13 mouse cellular contexts compared by ENCODE assay signal in genomic region chr4:13242480-13242828, GRCm38 (mm10).
DNase-seq lines count a peak whose midpoint lies in the region; ATAC-seq and TF ChIP-seq lines count a peak whose summit lies in the region.
"Had no signal": no experiment of that assay in that cellular context is flagged by ENCODE, and none has a peak within 500 bp of the region (broad histone marks: within the 10 kb centered on the region; RNA-seq: fewer than 3 reads in every experiment).

No protein-coding gene starts in this region.

- no peak overlapping the region for H3K4me3 ChIP-seq in heart, embryonic 12.5 days
- no peak overlapping the region for H3K4me3 ChIP-seq in lung, embryonic 14.5 days (ENCODE audit: low read depth, low read length)
- no peak overlapping the region for H3K4me3 ChIP-seq in intestine, embryonic 15.5 days (replicated peaks)
- no peak overlapping the region for H3K4me3 ChIP-seq in stomach, embryonic 14.5 days (ENCODE audit: low read depth, low read length)
- no peak overlapping the region for H3K4me3 ChIP-seq in hindbrain, embryonic 12.5 days

- no peak for TF ChIP-seq CTCF in lung, embryonic 14.5 days (IDR thresholded peaks at IDR 0.05; ENCODE audit: low read depth)

- H3K36me3 ChIP-seq in heart, embryonic 12.5 days = no peaks in the 10 kb centered on the region
- H3K36me3 ChIP-seq in lung, embryonic 14.5 days (ENCODE audit: insufficient read depth) = no peaks in the 10 kb centered on the region
- H3K36me3 ChIP-seq in intestine, embryonic 15.5 days = no peaks in the 10 kb centered on the region
- no peaks in the 10 kb centered on the region for H3K36me3 ChIP-seq in stomach, embryonic 14.5 days (ENCODE audit: control insufficient read depth, insufficient read depth, low read length)
- no peaks in the 10 kb centered on the region for H3K36me3 ChIP-seq in hindbrain, embryonic 12.5 days

- H3K9me3 ChIP-seq in heart, embryonic 12.5 days (replicated peaks) = no peaks in the 10 kb centered on the region
- no peaks in the 10 kb centered on the region for H3K9me3 ChIP-seq in lung, embryonic 14.5 days (ENCODE audit: low read depth, low read length)
- no peaks in the 10 kb centered on the region for H3K9me3 ChIP-seq in intestine, embryonic 15.5 days
- no peaks in the 10 kb centered on the region for H3K9me3 ChIP-seq in stomach, embryonic 14.5 days (ENCODE audit: control insufficient read depth, low read depth, low read length)
- H3K9me3 ChIP-seq in hindbrain, embryonic 12.5 days (replicated peaks) = no peaks in the 10 kb centered on the region

- peak overlapping the region; percentile 53; the same call in 1 of the 2 replicates for H3K27ac ChIP-seq in heart, embryonic 12.5 days (ENCODE audit: poor library complexity, severe bottlenecking)
- peak overlapping the region; percentile 56; the same call in 1 of the 2 replicates for H3K27ac ChIP-seq in lung, embryonic 14.5 days (ENCODE audit: low read depth)
- peak overlapping the region; percentile 80 for H3K27ac ChIP-seq in intestine, embryonic 15.5 days
- peak overlapping the region; percentile 90 for H3K27ac ChIP-seq in stomach, embryonic 14.5 days (ENCODE audit: low read length)
- no peak overlapping the region for H3K27ac ChIP-seq in hindbrain, embryonic 12.5 days
- H3K27ac ChIP-seq: macrophage had no signal

- no peak overlapping the region for H3K9ac ChIP-seq in heart, embryonic 12.5 days
- H3K9ac ChIP-seq in lung, embryonic 14.5 days = no peak overlapping the region
- no peak overlapping the region for H3K9ac ChIP-seq in intestine, embryonic 15.5 days
- H3K9ac ChIP-seq in stomach, embryonic 14.5 days (replicated peaks; ENCODE audit: low read depth, low read length) = no peak overlapping the region
- H3K9ac ChIP-seq in hindbrain, embryonic 12.5 days = no peak overlapping the region

- H3K27me3 ChIP-seq in heart, embryonic 12.5 days (replicated peaks) = no peaks in the 10 kb centered on the region
- H3K27me3 ChIP-seq in lung, embryonic 14.5 days (ENCODE audit: insufficient read depth, low read length) = no peaks in the 10 kb centered on the region
- no peaks in the 10 kb centered on the region for H3K27me3 ChIP-seq in intestine, embryonic 15.5 days (replicated peaks)
- H3K27me3 ChIP-seq in stomach, embryonic 14.5 days (ENCODE audit: control insufficient read depth, insufficient read depth, low read length) = no peaks in the 10 kb centered on the region
- H3K27me3 ChIP-seq in hindbrain, embryonic 12.5 days = no peaks in the 10 kb centered on the region

- H3K4me1 ChIP-seq in heart, embryonic 12.5 days (replicated peaks) = peaks cover 21% of the 10 kb centered on the region
- H3K4me1 ChIP-seq in lung, embryonic 14.5 days (ENCODE audit: insufficient read depth) = 0 out of 2 replicates have a peak, but pooled peaks cover 3% of the 10 kb centered on the region
- 0 out of 2 replicates have a peak, but pooled peaks cover 5% of the 10 kb centered on the region for H3K4me1 ChIP-seq in intestine, embryonic 15.5 days (replicated peaks)
- peaks cover 3% of the 10 kb centered on the region; the same call in 1 of the 2 replicates for H3K4me1 ChIP-seq in stomach, embryonic 14.5 days (ENCODE audit: control insufficient read depth, insufficient read depth, low read length)
- H3K4me1 ChIP-seq in hindbrain, embryonic 12.5 days = peaks cover 5% of the 10 kb centered on the region

- DNase-seq in heart, adult 9 months (ENCODE audit: low spot score in 2 of 2) = no peak
- DNase-seq in lung, embryonic 14.5 days = no peak
- DNase-seq in lung, postnatal 4 days = no peak
- DNase-seq in Muller cell, postnatal 12 days (ENCODE audit: inconsistent ontology term) = no peak
- DNase-seq: B cell, adult 2 months; cerebellum, adult 11 months; thymus, postnatal 14 days had no signal

- no peak overlapping the region for H3K4me2 ChIP-seq in heart, embryonic 12.5 days
- H3K4me2 ChIP-seq in lung, embryonic 14.5 days = peak overlapping the region; percentile 24
- H3K4me2 ChIP-seq in intestine, embryonic 15.5 days (replicated peaks) = no peak overlapping the region
- no peak overlapping the region for H3K4me2 ChIP-seq in stomach, embryonic 14.5 days (replicated peaks; ENCODE audit: low read depth, low read length)
- no peak overlapping the region for H3K4me2 ChIP-seq in hindbrain, embryonic 12.5 days (replicated peaks)

- ATAC-seq in heart, embryonic 12.5 days (ENCODE audit: insufficient number of reproducible peaks, low FRiP score) = no peak
- ATAC-seq in lung, embryonic 14.5 days (ENCODE audit: insufficient read depth) = 0 out of 2 replicates have a peak, but pooled peaks have one; percentile 11
- ATAC-seq in intestine, embryonic 15.5 days = peak; percentile 70
- no peak for ATAC-seq in stomach, embryonic 14.5 days (ENCODE audit: insufficient number of reproducible peaks, insufficient read depth, low FRiP score, low read depth)
- no peak for ATAC-seq in hindbrain, embryonic 12.5 days (ENCODE audit: low FRiP score)
- ATAC-seq: midbrain, embryonic 16.5 days had no signal

- WGBS in heart, embryonic 12.5 days = 44% methylated on average over 2 of the region's 2 CpGs
- WGBS in lung, embryonic 14.5 days = 51% methylated on average over 2 of the region's 2 CpGs
- 40% methylated on average over 2 of the region's 2 CpGs for WGBS in intestine, embryonic 15.5 days
- WGBS in stomach, embryonic 14.5 days = 28% methylated on average over 2 of the region's 2 CpGs
- 67% methylated on average over 2 of the region's 2 CpGs for WGBS in hindbrain, embryonic 12.5 days

Comparison
In these comparisons a context has a peak if more than half of its experiments do, and no peak if none do; other contexts are left out.
1. ATAC-seq: peak in lung, embryonic 14.5 days (single experiment) and intestine, embryonic 15.5 days (single experiment); none in heart, embryonic 12.5 days (single experiment), stomach, embryonic 14.5 days (single experiment) and hindbrain, embryonic 12.5 days (single experiment).